Comparison of ENCODE assay signal across 26 mouse cellular contexts in the genomic region with DNA sequence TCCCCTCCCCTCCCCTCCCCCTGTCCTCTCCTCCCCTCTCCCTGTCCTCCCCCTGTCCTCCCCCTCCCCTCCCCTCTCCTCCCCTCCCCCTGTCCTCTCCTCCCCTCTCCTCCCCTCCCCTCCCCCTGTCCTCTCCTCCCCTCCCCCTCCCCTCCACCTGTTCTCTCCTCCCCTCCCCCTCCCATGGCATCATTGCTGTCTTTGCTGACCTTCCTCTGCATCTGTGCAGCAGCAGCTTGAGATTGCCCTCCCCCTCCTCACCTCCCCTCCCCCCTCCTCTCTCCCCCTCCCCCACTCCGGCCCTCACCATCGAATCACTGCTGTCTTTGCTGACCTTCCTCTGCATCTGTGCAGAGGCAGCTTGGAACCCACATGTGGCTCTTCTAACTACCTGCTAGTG.
"Had no signal": no experiment of that assay in that cellular context is flagged by ENCODE, and none has a peak within 500 bp of the region (broad histone marks: within the 10 kb centered on the region; RNA-seq: fewer than 3 reads in every experiment).

No protein-coding gene starts in this region.

- H3K9ac ChIP-seq: heart, embryonic 12.5 days; hindbrain, embryonic 13.5 days; hindbrain, embryonic 15.5 days; kidney, embryonic 15.5 days; limb, embryonic 12.5 days; liver, embryonic 13.5 days; liver, embryonic 15.5 days had no signal

- H3K27me3 ChIP-seq: heart, embryonic 12.5 days; hindbrain, embryonic 13.5 days; hindbrain, embryonic 15.5 days; kidney, embryonic 15.5 days; limb, embryonic 12.5 days had no signal

- DNase-seq: gastrocnemius, adult 2 months; gastrocnemius, postnatal 10 days; gastrocnemius, postnatal 25 days; heart, adult 18-20 months; heart, postnatal 10 days; kidney, adult 11 months; kidney, adult 2 months; kidney, adult 9 months; kidney, postnatal 14 days; kidney, postnatal 36 days; layer of hippocampus, adult 9-11 months; layer of hippocampus, postnatal 36 days; left cerebral cortex, postnatal 4 days; liver; liver, embryonic 13.5 days had no signal

- ATAC-seq: hindbrain, postnatal 0 days; intestine, embryonic 16.5 days had no signal

- H3K4me2 ChIP-seq: heart, embryonic 12.5 days; hindbrain, embryonic 13.5 days; hindbrain, embryonic 15.5 days; kidney, embryonic 15.5 days; limb, embryonic 12.5 days; liver, embryonic 11.5 days; liver, embryonic 13.5 days; liver, embryonic 15.5 days had no signal

- H3K4me3 ChIP-seq: gastrocnemius, adult 2 months; heart, embryonic 10.5 days; heart, embryonic 12.5 days; hindbrain, embryonic 13.5 days; hindbrain, embryonic 15.5 days; kidney, embryonic 15.5 days; limb, embryonic 12.5 days; liver, embryonic 13.5 days; liver, embryonic 15.5 days had no signal

- H3K27ac ChIP-seq: gastrocnemius, adult 2 months; heart, embryonic 10.5 days; hindbrain, embryonic 13.5 days; hindbrain, embryonic 15.5 days; hindbrain, postnatal 0 days; kidney, embryonic 15.5 days; kidney, postnatal 0 days; limb, embryonic 12.5 days; liver, embryonic 13.5 days; liver, embryonic 15.5 days had no signal

- H3K9me3 ChIP-seq: heart, embryonic 10.5 days; hindbrain, embryonic 13.5 days; hindbrain, embryonic 15.5 days; limb, embryonic 12.5 days; liver, embryonic 13.5 days; liver, embryonic 15.5 days had no signal

- H3K36me3 ChIP-seq: heart, embryonic 10.5 days; heart, embryonic 12.5 days; hindbrain, embryonic 13.5 days; hindbrain, embryonic 15.5 days; kidney, embryonic 15.5 days; limb, embryonic 12.5 days; liver, embryonic 13.5 days; liver, embryonic 15.5 days had no signal
